Mouse (Mus musculus) stomach, embryonic 16.5 days (tissue): ENCODE data around the gene Ptpn3. TPM values are rescaled to one million over a fixed set of nuclear protein-coding genes. Genes with fewer than 3 reads are reported as not detected.

ENCODE experiments used
- ATAC-seq: fragments of 200-750 bp; cut with Nextera tagmentation; 2 replicates; pipeline ENCODE4 v1.8.0; 2017; ENCODE audit warnings: moderate number of reproducible peaks, moderate TSS enrichment; ENCODE audit not compliant: insufficient read depth, low FRiP score
- H3K27ac ChIP-seq: fragments of 300-500 bp; sonication (generic); 2 replicates; pipeline ENCODE4 v1.5.1; 2014; ENCODE audit warnings: low read length
- H3K27me3 ChIP-seq: fragments of 300-500 bp; sonication (generic); 2 replicates; pipeline ENCODE4 v1.6.1; 2014; ENCODE audit warnings: low read length, control low read depth, mixed read lengths; ENCODE audit not compliant: control insufficient read depth, insufficient read depth
- H3K36me3 ChIP-seq: fragments of 300-500 bp; sonication (generic); 2 replicates; pipeline ENCODE4 v1.6.1; 2014; ENCODE audit warnings: low read length; ENCODE audit not compliant: control insufficient read depth, insufficient read depth
- H3K4me1 ChIP-seq: fragments of 300-500 bp; sonication (generic); 2 replicates; pipeline ENCODE4 v1.6.1; 2014; ENCODE audit warnings: low read length, control low read depth, mixed read lengths; ENCODE audit not compliant: control insufficient read depth, insufficient read depth
- H3K4me2 ChIP-seq: fragments of 300-500 bp; sonication (generic); 2 replicates; pipeline ENCODE4 v1.6.1; 2014; ENCODE audit warnings: low read depth, low read length, mixed read lengths
- H3K4me3 ChIP-seq: fragments of 300-500 bp; sonication (generic); replicated peaks from 2 replicates; pipeline ENCODE4 v1.5.1; 2014; ENCODE audit warnings: mild to moderate bottlenecking, low read length
- H3K9ac ChIP-seq: fragments of 300-500 bp; sonication (generic); 2 replicates; pipeline ENCODE4 v1.6.1; 2014; ENCODE audit warnings: low read length
- H3K9me3 ChIP-seq: fragments of 300-500 bp; sonication (generic); replicated peaks from 2 replicates; pipeline ENCODE4 v1.6.1; 2016; ENCODE audit warnings: low read length, control low read depth; ENCODE audit not compliant: control insufficient read depth
- WGBS: fragments of 180-500 bp; shearing (Covaris S2); extraction: QIAGEN DNeasy Blood & Tissue Kit; methylation state at CpG from one replicate; pipeline ENCODE4 v1.1.7; 2014; 5-methylcytosine and 5-hydroxymethylcytosine counted together
- polyA plus RNA-seq: library from polyadenylated mRNA; unstranded; fragments of >200 nt; fragmentation: Nextera tagmentation; extraction: Ambion mirVana; gene quantifications from 2 replicates; pipeline ENCODE4 v1.2.1, GENCODE M21; 2015

Ptpn3 gene
- polyA plus RNA-seq, 1 experiment from 2014 or later = 7.1 TPM

- Histone ChIP-seq H3K4me3 (no peak overlapping the region), H3K4me1 (peaks cover 6% of the 10 kb centered on the region; the same call in 1 of the 2 replicates), H3K4me2 (no peak overlapping the region), H3K36me3 (0 out of 2 replicates have a peak, but pooled peaks cover under 1% of the 10 kb centered on the region), H3K27me3 (no peaks in the 10 kb centered on the region), H3K9ac (no peak overlapping the region), H3K27ac (peak overlapping the region; percentile 78), H3K9me3 (no peaks in the 10 kb centered on the region)
- peak; percentile 61; the same call in 1 of the 2 replicates for ATAC-seq
- 70% methylated on average over 7 of the region's 7 CpGs for WGBS
Measured at GRCm38 (mm10) chr4:57230341-57230740, 71.3 kb downstream of the Ptpn3 start.

- H3K36me3 ChIP-seq = 0 out of 2 replicates have a peak, but pooled peaks cover 4% of the 10 kb centered on the region
Measured at GRCm38 (mm10) chr4:57228601-57229520, 72.8 kb downstream of the Ptpn3 start.

GRCm38 (mm10) chr4:57224776-57225175 lies 76.9 kb downstream of the Ptpn3 start:
- ATAC-seq = no peak
- Histone ChIP-seq H3K4me2 (no peak overlapping the region), H3K27me3 (no peaks in the 10 kb centered on the region), H3K36me3 (0 out of 2 replicates have a peak, but pooled peaks cover 4% of the 10 kb centered on the region), H3K9me3 (no peaks in the 10 kb centered on the region), H3K27ac (no peak overlapping the region), H3K4me3 (no peak overlapping the region), H3K4me1 (no peaks in the 10 kb centered on the region; the same call in 1 of the 2 replicates), H3K9ac (no peak overlapping the region)
- 87% methylated on average over 2 of the region's 2 CpGs for WGBS

More at GRCm38 (mm10) chr4:57228601-57229520, 72.8 kb downstream of the Ptpn3 start:
- ATAC-seq = no peak
- H3K27ac ChIP-seq = no peak overlapping the region
- no peaks in the 10 kb centered on the region for H3K9me3 ChIP-seq
- H3K4me2 ChIP-seq = no peak overlapping the region
- 67% methylated on average over 18 of the region's 18 CpGs for WGBS
- H3K4me3 ChIP-seq = no peak overlapping the region
- peaks cover 6% of the 10 kb centered on the region; the same call in 1 of the 2 replicates for H3K4me1 ChIP-seq
- H3K9ac ChIP-seq = no peak overlapping the region
- H3K27me3 ChIP-seq = no peaks in the 10 kb centered on the region

- no peak overlapping the region for H3K9ac ChIP-seq
Measured at GRCm38 (mm10) chr4:57217746-57218145, 83.9 kb downstream of the Ptpn3 start.

GRCm38 (mm10) chr4:57216535-57216934 lies 85.1 kb downstream of the Ptpn3 start:
- Histone ChIP-seq H3K9me3 (no peaks in the 10 kb centered on the region), H3K4me1 (no peaks in the 10 kb centered on the region), H3K36me3 (no peaks in the 10 kb centered on the region), H3K4me2 (no peak overlapping the region), H3K9ac (no peak overlapping the region), H3K27ac (no peak overlapping the region), H3K4me3 (no peak overlapping the region), H3K27me3 (no peaks in the 10 kb centered on the region)
- 93% methylated on average over 4 of the region's 4 CpGs for WGBS
- no peak for ATAC-seq

More at GRCm38 (mm10) chr4:57217746-57218145, 83.9 kb downstream of the Ptpn3 start:
- no peaks in the 10 kb centered on the region for H3K36me3 ChIP-seq
- no peaks in the 10 kb centered on the region for H3K4me1 ChIP-seq
- no peaks in the 10 kb centered on the region for H3K9me3 ChIP-seq
- ATAC-seq = no peak
- WGBS = 88% methylated on average over 9 of the region's 9 CpGs
- H3K4me3 ChIP-seq = no peak overlapping the region
- no peak overlapping the region for H3K27ac ChIP-seq
- H3K4me2 ChIP-seq = no peak overlapping the region
- H3K27me3 ChIP-seq = no peaks in the 10 kb centered on the region

GRCm38 (mm10) chr4:57214852-57215251 lies 86.8 kb downstream of the Ptpn3 start:
- Histone ChIP-seq H3K36me3 (no peaks in the 10 kb centered on the region), H3K4me3 (no peak overlapping the region), H3K9ac (no peak overlapping the region), H3K27ac (no peak overlapping the region), H3K27me3 (no peaks in the 10 kb centered on the region), H3K4me2 (no peak overlapping the region), H3K4me1 (no peaks in the 10 kb centered on the region), H3K9me3 (no peaks in the 10 kb centered on the region)
- ATAC-seq = no peak
- 84% methylated on average over 9 of the region's 9 CpGs for WGBS

- Histone ChIP-seq H3K4me1 (no peaks in the 10 kb centered on the region), H3K36me3 (no peaks in the 10 kb centered on the region), H3K9ac (no peak overlapping the region), H3K4me3 (no peak overlapping the region), H3K27me3 (no peaks in the 10 kb centered on the region), H3K4me2 (no peak overlapping the region), H3K9me3 (no peaks in the 10 kb centered on the region), H3K27ac (no peak overlapping the region)
- ATAC-seq = no peak
- whole genome bisulfite sequencing = 64% methylated on average over 3 of the region's 3 CpGs
Measured at GRCm38 (mm10) chr4:57214114-57214513, 87.5 kb downstream of the Ptpn3 start.

- Histone ChIP-seq H3K9ac (no peak overlapping the region), H3K4me3 (no peak overlapping the region), H3K9me3 (no peaks in the 10 kb centered on the region), H3K36me3 (no peaks in the 10 kb centered on the region), H3K4me1 (no peaks in the 10 kb centered on the region), H3K4me2 (no peak overlapping the region), H3K27me3 (no peaks in the 10 kb centered on the region), H3K27ac (no peak overlapping the region)
- ATAC-seq = no peak
- WGBS = 62% methylated on average over 2 of the region's 2 CpGs
Measured at GRCm38 (mm10) chr4:57211706-57212105, 89.9 kb downstream of the Ptpn3 start.

- Histone ChIP-seq H3K9ac (no peak overlapping the region), H3K4me2 (no peak overlapping the region), H3K36me3 (no peaks in the 10 kb centered on the region), H3K27ac (no peak overlapping the region), H3K9me3 (no peaks in the 10 kb centered on the region), H3K27me3 (no peaks in the 10 kb centered on the region), H3K4me3 (no peak overlapping the region), H3K4me1 (no peaks in the 10 kb centered on the region)
- no peak for ATAC-seq
- WGBS = 77% methylated on average over 8 of the region's 8 CpGs
Measured at GRCm38 (mm10) chr4:57205908-57206307, 95.7 kb downstream of the Ptpn3 start.
